Mouse (Mus musculus) urinary bladder, postnatal 36 days (tissue): ENCODE data around the gene Olfr342.

Source experiments
- DNase-seq, 2 experiments: peaks; one replicate each; pipeline ENCODE4 v3.0.0; 2022; ENCODE audit warnings: low spot score in 2 of 2, mixed read lengths in 1 of 2

Gene Olfr342

DNA sequence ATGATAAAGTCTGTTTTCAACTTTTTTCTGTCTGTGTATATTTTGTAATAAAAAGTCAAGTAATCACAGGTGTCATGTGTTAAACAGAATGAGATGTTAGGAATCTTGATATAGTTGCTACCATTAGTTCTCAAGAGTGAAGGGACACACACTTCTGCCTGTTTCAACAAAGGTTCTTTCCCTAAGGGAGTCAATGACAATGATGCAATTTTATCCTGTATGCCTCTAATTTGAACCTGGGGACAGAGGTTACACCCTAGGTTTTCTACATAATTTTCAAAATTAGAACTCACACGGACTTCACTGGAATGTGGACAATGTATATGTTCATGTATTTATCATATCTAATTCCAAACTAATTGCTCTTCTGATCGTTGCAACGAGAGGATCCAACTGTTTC, at the start of gene Olfr342:
Olfr342 (plus strand) TSS at position 301 of the 400 bp plus-strand sequence.
- no peak for DNase-seq

DNA sequence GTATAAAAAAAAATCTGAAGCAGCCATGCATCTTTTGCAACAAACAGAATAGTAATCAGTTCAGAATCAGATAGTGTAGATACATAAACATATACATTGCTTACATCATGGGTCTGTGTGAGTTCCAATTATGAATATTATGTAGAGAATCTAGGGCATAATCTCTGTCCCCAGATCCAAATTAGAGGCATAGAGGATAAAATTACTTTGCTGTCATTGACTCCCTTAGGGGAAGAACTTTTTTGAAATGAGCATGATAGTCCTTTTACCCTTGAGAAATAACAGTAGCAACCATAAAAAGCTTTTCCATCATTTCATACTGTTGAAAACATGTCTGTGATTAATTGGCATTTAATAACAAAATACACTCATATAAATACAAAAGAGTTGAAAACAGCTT, 42.4 kb upstream of the Olfr342 start, which contains the start of gene Olfr341:
Olfr341 (minus strand) TSS at position 101 of the 400 bp plus-strand sequence.
- no peak for DNase-seq

DNA sequence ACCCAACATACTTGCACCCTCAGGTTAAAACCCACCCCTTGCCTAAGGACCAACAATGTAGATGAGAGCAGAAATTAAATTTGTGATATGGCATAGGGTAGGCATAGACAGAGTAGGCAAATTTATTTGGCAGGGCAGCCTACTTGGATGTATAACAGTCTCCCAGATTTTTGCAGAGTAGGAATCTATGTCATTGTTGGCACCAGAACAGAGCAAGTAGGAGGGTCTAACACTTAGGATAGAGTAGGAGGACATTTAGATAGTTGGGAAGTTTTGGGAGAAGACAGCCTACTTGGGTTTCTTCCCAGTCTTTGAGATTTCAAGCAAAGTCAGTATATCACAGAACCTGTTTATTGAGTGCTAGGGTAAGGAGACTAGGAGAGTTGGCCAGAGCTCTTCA, 40.4 kb downstream of the Olfr342 start:
- no peak for DNase-seq

DNA sequence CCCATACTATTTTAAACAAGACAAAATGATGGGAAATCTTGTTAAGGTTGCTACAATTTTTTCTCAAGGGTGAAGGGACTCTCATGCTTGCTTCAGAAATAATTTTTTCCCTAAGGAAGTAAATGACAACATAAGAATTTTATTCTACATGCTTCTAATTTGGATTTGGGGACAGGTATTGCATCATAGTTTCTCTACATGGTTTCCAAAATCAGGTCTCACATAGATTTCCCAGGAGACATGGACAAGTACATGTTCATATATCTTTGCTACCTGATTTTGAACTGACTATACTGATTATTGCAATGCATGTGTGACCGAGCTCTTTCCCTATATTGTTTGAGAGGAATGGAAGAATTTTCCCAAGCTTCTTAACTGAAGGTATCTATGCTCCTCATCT, 41.6 kb downstream of the Olfr342 start, which contains the start of gene Olfr344:
Olfr344 (plus strand) TSS at position 301 of the 400 bp plus-strand sequence.
- no peak for DNase-seq

DNA sequence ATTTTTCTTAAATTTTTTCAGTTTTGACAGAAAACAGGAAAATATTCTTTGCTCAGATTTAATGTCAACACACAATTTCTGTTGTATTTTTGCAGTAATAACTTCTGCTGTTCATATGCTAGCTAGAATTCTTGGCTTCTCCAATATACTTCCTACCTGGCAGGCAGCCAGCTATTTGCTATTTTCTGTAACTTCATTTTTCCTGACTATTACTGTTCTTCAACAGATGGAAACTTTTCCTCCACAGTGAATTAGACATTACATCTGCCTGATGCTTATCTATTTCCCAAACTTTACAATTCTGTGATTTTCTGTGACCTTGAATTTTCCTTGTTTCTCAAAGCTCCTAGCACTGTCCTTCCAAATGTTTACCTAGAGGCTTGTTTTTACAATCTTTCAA, 42.2 kb downstream of the Olfr342 start:
- DNase-seq: no peak

DNA sequence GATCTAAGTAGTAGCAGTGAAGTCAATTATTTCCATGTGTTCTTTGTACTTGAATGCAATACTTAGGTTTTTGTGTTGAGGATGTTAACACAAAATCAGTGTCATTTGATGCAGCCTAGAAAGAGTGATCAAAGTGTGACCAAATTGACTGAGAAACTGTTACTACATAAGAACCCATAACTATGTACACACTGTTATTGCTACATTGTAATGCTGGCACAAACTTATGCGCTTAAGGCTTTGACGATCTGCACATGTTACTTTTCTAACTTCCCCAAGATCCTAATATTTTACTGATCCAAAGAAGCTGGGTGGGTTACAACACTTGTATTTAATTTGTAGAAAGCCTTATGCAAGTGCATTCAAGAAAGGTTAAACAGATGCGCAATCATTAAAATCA, 43.0 kb downstream of the Olfr342 start:
- no peak for DNase-seq
